Mouse (Mus musculus) thymus, adult 2 months (tissue): Measurements from ENCODE around the gene Cubn. TPM values are rescaled to one million over a fixed set of nuclear protein-coding genes. Genes with fewer than 3 reads are reported as not detected.

ENCODE experiments used
- DNase-seq: peaks from one replicate; pipeline ENCODE4 v3.0.0; 2021
- H3K27ac ChIP-seq: fragments of 200-500 bp; 2 replicates; pipeline ENCODE4 v1.5.1; 2012; ENCODE audit warnings: low read length, control low read depth; ENCODE audit not compliant: control insufficient read depth, insufficient read depth
- H3K27me3 ChIP-seq: fragments of 200-500 bp; 2 replicates; pipeline ENCODE4 v1.6.1; 2012; ENCODE audit warnings: mild to moderate bottlenecking, low read length, moderate library complexity, mixed read lengths; ENCODE audit not compliant: control insufficient read depth, insufficient read depth
- H3K36me3 ChIP-seq: fragments of 200-500 bp; 2 replicates; pipeline ENCODE4 v1.6.1; 2012; ENCODE audit warnings: mild to moderate bottlenecking, low read length, moderate library complexity; ENCODE audit not compliant: control insufficient read depth, insufficient read depth
- H3K4me1 ChIP-seq: fragments of 200-500 bp; replicated peaks from 2 replicates; pipeline ENCODE4 v1.6.1; 2012; ENCODE audit warnings: low read length; ENCODE audit not compliant: control insufficient read depth, insufficient read depth
- H3K4me3 ChIP-seq: fragments of 200-500 bp; 2 replicates; pipeline ENCODE4 v1.5.1; 2012; ENCODE audit warnings: mild to moderate bottlenecking, low read length, control low read depth, moderate library complexity; ENCODE audit not compliant: control insufficient read depth, insufficient read depth
- CTCF ChIP-seq: fragments of 200-500 bp; IDR thresholded peaks from 2 replicates; pipeline ENCODE4 v1.5.1; 2012; ENCODE audit warnings: mild to moderate bottlenecking, control low read depth, low read length, moderate library complexity, borderline replicate concordance; ENCODE audit not compliant: control insufficient read depth, poor library complexity, insufficient read depth; ENCODE audit errors: extremely low read depth
- POLR2A ChIP-seq: fragments of 200-500 bp; IDR thresholded peaks from 2 replicates; pipeline ENCODE4 v1.6.1; 2012; ENCODE audit warnings: mild to moderate bottlenecking, low read length, control low read depth, moderate library complexity; ENCODE audit not compliant: control insufficient read depth, poor library complexity, insufficient read depth; ENCODE audit errors: extremely low read depth
- WGBS: fragments of 180-500 bp; shearing (Covaris S2); methylation state at CpG from one replicate; pipeline ENCODE4 v1.1.7; 2018; 5-methylcytosine and 5-hydroxymethylcytosine counted together
- polyA plus RNA-seq: library from polyadenylated mRNA; depleted of rRNA; stranded (reverse); fragments of >200 nt; gene quantifications from 2 replicates; pipeline ENCODE4 v1.2.3, GENCODE M21; 2012; rRNA removed

Gene Cubn
- polyA plus RNA-seq, 1 experiment = 0.05 TPM

DNA sequence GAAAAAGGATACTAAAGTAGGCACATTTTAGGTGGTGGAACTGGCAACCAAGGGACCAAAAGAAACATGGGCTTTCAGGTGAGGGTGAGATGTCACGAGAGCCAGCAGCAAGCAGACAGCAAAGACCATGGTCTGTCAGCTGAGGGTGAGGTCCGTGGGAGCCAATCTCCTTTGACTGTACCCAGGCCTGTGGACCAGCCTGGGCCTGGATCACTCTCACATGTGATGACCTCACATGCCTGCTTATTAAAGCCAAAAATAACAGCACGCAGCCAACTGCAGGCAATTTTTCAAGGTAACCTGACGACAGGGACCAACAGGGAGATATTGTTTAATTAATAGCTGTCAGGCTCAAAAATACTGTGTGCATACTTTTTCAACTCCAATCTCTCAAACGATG lies 255.9 kb downstream of the Cubn start:
- WGBS = 92% methylated on average over 5 of the region's 5 CpGs
- Histone ChIP-seq H3K4me3 (no peak overlapping the region), H3K36me3 (no peaks in the 10 kb centered on the region), H3K27me3 (no peaks in the 10 kb centered on the region), H3K27ac (no peak overlapping the region), H3K4me1 (peaks cover 7% of the 10 kb centered on the region)
- TF ChIP-seq POLR2A (no peak), CTCF (no peak)
- no peak for DNase-seq

DNA sequence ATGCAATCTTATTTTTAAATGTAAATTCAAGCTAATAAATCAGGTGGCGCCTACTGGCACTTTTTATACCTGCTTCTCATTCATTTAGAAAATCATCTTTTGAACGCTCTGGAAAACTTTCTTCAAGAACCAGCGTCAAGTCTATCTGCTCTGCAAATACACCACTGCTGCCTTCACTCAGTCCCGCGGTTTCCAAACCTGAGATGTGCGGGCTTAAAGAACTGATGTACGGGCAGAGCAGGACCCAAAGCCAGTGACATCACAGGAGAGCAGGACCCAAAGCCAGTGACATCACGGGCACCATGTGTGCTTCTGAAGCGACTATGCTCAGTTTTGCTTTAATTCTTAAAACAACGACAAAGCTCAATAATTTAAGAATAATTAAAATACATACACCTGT lies 256.8 kb downstream of the Cubn start:
- Histone ChIP-seq H3K36me3 (no peaks in the 10 kb centered on the region), H3K4me1 (peaks cover 7% of the 10 kb centered on the region), H3K27me3 (no peaks in the 10 kb centered on the region), H3K27ac (no peak overlapping the region), H3K4me3 (no peak overlapping the region)
- DNase-seq = no peak
- TF ChIP-seq POLR2A = no peak
- TF ChIP-seq CTCF = no peak
- 96% methylated on average over 10 of the region's 10 CpGs for WGBS

DNA sequence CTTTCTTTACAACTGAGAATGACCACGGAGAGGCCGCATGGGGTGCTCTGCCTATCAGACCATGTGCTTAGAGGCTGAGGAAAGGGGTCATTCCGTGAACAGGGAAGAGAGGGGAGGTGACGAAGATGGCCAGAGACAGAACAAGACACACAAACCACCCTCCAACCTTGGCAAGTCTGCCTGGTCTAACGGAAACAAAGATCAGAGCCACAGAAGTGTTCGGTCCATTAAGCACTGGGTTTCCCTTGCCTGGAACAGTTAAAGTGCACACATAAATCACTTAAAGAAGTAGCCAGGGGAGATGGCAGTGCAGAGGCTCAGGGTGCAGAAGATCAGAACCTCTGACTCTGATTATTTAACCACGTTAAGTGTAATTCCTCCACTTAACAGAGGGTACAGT lies 257.7 kb downstream of the Cubn start:
- no peaks in the 10 kb centered on the region for H3K36me3 ChIP-seq
- 75% methylated on average over 7 of the region's 7 CpGs for WGBS

DNA sequence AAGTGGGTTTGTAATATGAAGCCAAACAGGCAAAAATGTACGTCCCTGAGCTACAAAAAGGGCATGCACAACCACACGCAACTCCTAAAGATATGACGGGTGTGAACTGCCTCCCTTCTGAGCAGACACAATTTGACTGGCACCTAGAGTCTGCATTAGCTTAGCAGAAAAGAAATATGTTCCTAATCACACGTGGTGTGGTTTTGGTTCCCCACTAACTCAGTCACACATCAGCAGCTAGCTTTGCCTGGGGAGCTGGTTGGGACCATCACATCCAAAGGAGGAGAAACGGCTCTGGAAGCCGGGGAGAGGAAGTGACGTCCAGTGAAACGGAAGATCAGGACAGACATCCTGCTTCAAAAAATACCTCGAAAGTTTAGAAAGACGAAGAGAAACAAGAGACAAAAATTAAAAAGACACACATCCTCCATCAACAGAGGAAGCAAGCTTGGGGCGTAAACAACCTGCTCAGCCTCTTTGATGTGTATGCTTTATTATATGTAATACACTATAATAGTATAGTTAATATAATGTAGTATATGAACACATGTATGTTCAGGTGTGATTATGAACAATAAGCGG lies 258.3 kb downstream of the Cubn start:
- 48% methylated on average over 12 of the region's 12 CpGs for WGBS
- no peak for DNase-seq
- peaks cover 7% of the 10 kb centered on the region for H3K4me1 ChIP-seq
- H3K4me3 ChIP-seq = peak overlapping the region; percentile 21; the same call in 1 of the 2 replicates
- no peaks in the 10 kb centered on the region for H3K27me3 ChIP-seq
- H3K27ac ChIP-seq = peak overlapping the region; percentile 47; the same call in 1 of the 2 replicates
- TF ChIP-seq CTCF (no peak), POLR2A (no peak)
- H3K36me3 ChIP-seq = no peaks in the 10 kb centered on the region

More for the DNA sequence above, 257.7 kb downstream of the Cubn start:
- no peak for DNase-seq
- no peak overlapping the region for H3K4me3 ChIP-seq
- no peaks in the 10 kb centered on the region for H3K27me3 ChIP-seq
- H3K4me1 ChIP-seq = peaks cover 7% of the 10 kb centered on the region
- TF ChIP-seq POLR2A = no peak
- TF ChIP-seq CTCF = no peak
- no peak overlapping the region for H3K27ac ChIP-seq

DNA sequence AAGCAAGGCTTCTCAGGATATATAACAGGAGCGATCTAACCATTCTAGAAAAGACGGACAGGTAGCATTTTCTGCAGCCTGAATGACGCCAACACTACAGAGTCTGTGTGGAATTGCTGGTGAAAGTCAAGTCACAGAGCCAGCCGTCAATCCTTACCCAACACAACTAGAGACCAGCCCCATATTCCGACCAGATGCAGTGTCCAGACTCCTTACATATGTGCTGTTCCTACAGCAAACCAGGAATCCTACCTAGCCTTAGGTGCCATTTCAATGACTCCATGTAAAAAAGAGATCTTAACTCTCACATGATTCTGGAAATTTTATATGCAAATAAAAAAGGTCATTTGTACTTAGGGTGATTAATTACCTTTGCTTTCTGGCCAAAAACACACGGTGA lies 259.3 kb downstream of the Cubn start:
- DNase-seq = no peak
- H3K4me3 ChIP-seq = no peak overlapping the region

DNA sequence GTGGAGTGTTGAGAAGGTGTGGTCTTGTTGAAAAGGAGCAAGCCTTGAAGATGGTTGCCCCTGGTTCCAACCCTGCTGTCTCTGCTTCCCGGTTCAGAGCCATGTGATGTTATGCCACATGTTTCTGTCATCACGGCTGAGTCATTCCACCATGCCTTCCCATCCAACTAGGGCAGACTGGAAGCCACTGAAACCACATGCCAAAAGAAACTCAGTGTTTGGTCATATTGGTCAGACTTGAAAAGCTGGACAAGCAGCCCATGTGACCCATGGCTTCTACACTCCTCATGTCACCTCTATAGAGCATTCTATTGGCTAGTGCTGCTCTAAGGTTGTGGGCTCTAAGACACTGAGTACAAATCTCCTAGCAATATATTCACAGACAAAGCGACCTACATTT lies 261.9 kb downstream of the Cubn start:
- WGBS = 93% methylated on average over 3 of the region's 3 CpGs
- no peaks in the 10 kb centered on the region for H3K36me3 ChIP-seq
- no peak overlapping the region for H3K4me3 ChIP-seq
- no peak for TF ChIP-seq POLR2A
- TF ChIP-seq CTCF = no peak
- H3K4me1 ChIP-seq = peaks cover 14% of the 10 kb centered on the region
- H3K27me3 ChIP-seq = no peaks in the 10 kb centered on the region
- no peak overlapping the region for H3K27ac ChIP-seq
- no peak for DNase-seq

More for the DNA sequence above, 259.3 kb downstream of the Cubn start:
- Histone ChIP-seq H3K27me3 (no peaks in the 10 kb centered on the region), H3K27ac (no peak overlapping the region), H3K4me1 (peaks cover 7% of the 10 kb centered on the region), H3K36me3 (no peaks in the 10 kb centered on the region)
- TF ChIP-seq CTCF (no peak), POLR2A (no peak)
- WGBS = 96% methylated on average over 6 of the region's 6 CpGs

Other genes starting within 250 kb of the Cubn start
- 38.1 and 43.0 TPM in 2 replicates for gene Rsu1, start 220.4 kb downstream of the Cubn start, polyA plus RNA-seq
- gene Trdmt1, start 52.9 kb upstream of the Cubn start, polyA plus RNA-seq = 2.8 and 3.0 TPM in 2 replicates
- 826 and 901 TPM in 2 replicates for gene Vim, start 82.1 kb upstream of the Cubn start, polyA plus RNA-seq